Mouse (Mus musculus): ENCODE measurements around the gene Brd7. TPM values are rescaled to one million over a fixed set of nuclear protein-coding genes. Genes with fewer than 3 reads are reported as not detected.

Brd7 gene
- polyA plus RNA-seq, 1 experiment = 151 TPM

GRCm38 (mm10) chr8:88325251-88325650 lies 36.7 kb downstream of the Brd7 start:
- Histone ChIP-seq H3K4me3 (replicated peaks; ENCODE audit: control insufficient read depth, low read depth, low read length) (no peak overlapping the region), H3K4me1 (ENCODE audit: control insufficient read depth, insufficient read depth, low read length) (no peaks in the 10 kb centered on the region), H3K27ac (ENCODE audit: control insufficient read depth, insufficient read depth, low read depth, low read length, poor library complexity) (no peak overlapping the region)
- TF ChIP-seq POLR2A (IDR thresholded peaks at IDR 0.05; ENCODE audit: borderline replicate concordance, control insufficient read depth, low read depth, low read length) (no peak), CTCF (IDR thresholded peaks at IDR 0.05; ENCODE audit: control insufficient read depth, insufficient read depth, low read length) (no peak)
- WGBS = 84% methylated on average over 5 of the region's 5 CpGs

GRCm38 (mm10) chr8:88324760-88325159 lies 37.2 kb downstream of the Brd7 start:
- no peaks in the 10 kb centered on the region for H3K4me1 ChIP-seq (ENCODE audit: control insufficient read depth, insufficient read depth, low read length)
- H3K4me3 ChIP-seq (replicated peaks; ENCODE audit: control insufficient read depth, low read depth, low read length) = no peak overlapping the region
- no peak overlapping the region for H3K27ac ChIP-seq (ENCODE audit: control insufficient read depth, insufficient read depth, low read depth, low read length, poor library complexity)
- 91% methylated on average over 11 of the region's 11 CpGs for WGBS
- no peak for TF ChIP-seq POLR2A (IDR thresholded peaks at IDR 0.05; ENCODE audit: borderline replicate concordance, control insufficient read depth, low read depth, low read length)
- no peak for TF ChIP-seq CTCF (IDR thresholded peaks at IDR 0.05; ENCODE audit: control insufficient read depth, insufficient read depth, low read length)

- Histone ChIP-seq H3K27ac (ENCODE audit: control insufficient read depth, insufficient read depth, low read depth, low read length, poor library complexity) (no peak overlapping the region), H3K4me1 (ENCODE audit: control insufficient read depth, insufficient read depth, low read length) (no peaks in the 10 kb centered on the region), H3K4me3 (replicated peaks; ENCODE audit: control insufficient read depth, low read depth, low read length) (no peak overlapping the region)
- TF ChIP-seq POLR2A (IDR thresholded peaks at IDR 0.05; ENCODE audit: borderline replicate concordance, control insufficient read depth, low read depth, low read length) (no peak), CTCF (IDR thresholded peaks at IDR 0.05; ENCODE audit: control insufficient read depth, insufficient read depth, low read length) (no peak)
- WGBS = 89% methylated on average over 5 of the region's 5 CpGs
These were observed 38.5 kb downstream of the Brd7 start for GRCm38 (mm10) chr8:88323523-88323922.

GRCm38 (mm10) chr8:88321387-88321786 lies 40.6 kb downstream of the Brd7 start:
- 87% methylated on average over 5 of the region's 5 CpGs for WGBS
- H3K4me1 ChIP-seq (ENCODE audit: control insufficient read depth, insufficient read depth, low read length) = no peaks in the 10 kb centered on the region
- TF ChIP-seq POLR2A (IDR thresholded peaks at IDR 0.05; ENCODE audit: borderline replicate concordance, control insufficient read depth, low read depth, low read length) (no peak), CTCF (IDR thresholded peaks at IDR 0.05; ENCODE audit: control insufficient read depth, insufficient read depth, low read length) (no peak)
- H3K4me3 ChIP-seq (replicated peaks; ENCODE audit: control insufficient read depth, low read depth, low read length) = no peak overlapping the region
- no peak overlapping the region for H3K27ac ChIP-seq (ENCODE audit: control insufficient read depth, insufficient read depth, low read depth, low read length, poor library complexity)

GRCm38 (mm10) chr8:88320134-88320533 lies 41.9 kb downstream of the Brd7 start:
- TF ChIP-seq POLR2A (IDR thresholded peaks at IDR 0.05; ENCODE audit: borderline replicate concordance, control insufficient read depth, low read depth, low read length) (no peak), CTCF (IDR thresholded peaks at IDR 0.05; ENCODE audit: control insufficient read depth, insufficient read depth, low read length) (no peak)
- Histone ChIP-seq H3K27ac (ENCODE audit: control insufficient read depth, insufficient read depth, low read depth, low read length, poor library complexity) (no peak overlapping the region), H3K4me3 (replicated peaks; ENCODE audit: control insufficient read depth, low read depth, low read length) (no peak overlapping the region), H3K4me1 (ENCODE audit: control insufficient read depth, insufficient read depth, low read length) (no peaks in the 10 kb centered on the region)
- WGBS = 95% methylated on average over 6 of the region's 6 CpGs

GRCm38 (mm10) chr8:88318151-88318550 lies 43.8 kb downstream of the Brd7 start:
- H3K4me3 ChIP-seq (replicated peaks; ENCODE audit: control insufficient read depth, low read depth, low read length) = no peak overlapping the region
- WGBS = 91% methylated on average over 8 of the region's 8 CpGs
- TF ChIP-seq CTCF (IDR thresholded peaks at IDR 0.05; ENCODE audit: control insufficient read depth, insufficient read depth, low read length) (no peak), POLR2A (IDR thresholded peaks at IDR 0.05; ENCODE audit: borderline replicate concordance, control insufficient read depth, low read depth, low read length) (no peak)
- H3K4me1 ChIP-seq (ENCODE audit: control insufficient read depth, insufficient read depth, low read length) = no peaks in the 10 kb centered on the region
- H3K27ac ChIP-seq (ENCODE audit: control insufficient read depth, insufficient read depth, low read depth, low read length, poor library complexity) = no peak overlapping the region

GRCm38 (mm10) chr8:88317341-88317740 lies 44.7 kb downstream of the Brd7 start:
- 80% methylated on average over 5 of the region's 5 CpGs for WGBS
- Histone ChIP-seq H3K27ac (ENCODE audit: control insufficient read depth, insufficient read depth, low read depth, low read length, poor library complexity) (no peak overlapping the region), H3K4me1 (ENCODE audit: control insufficient read depth, insufficient read depth, low read length) (no peaks in the 10 kb centered on the region), H3K4me3 (replicated peaks; ENCODE audit: control insufficient read depth, low read depth, low read length) (no peak overlapping the region)
- no peak for TF ChIP-seq CTCF (IDR thresholded peaks at IDR 0.05; ENCODE audit: control insufficient read depth, insufficient read depth, low read length)
- no peak for TF ChIP-seq POLR2A (IDR thresholded peaks at IDR 0.05; ENCODE audit: borderline replicate concordance, control insufficient read depth, low read depth, low read length)

- WGBS = 81% methylated on average over 8 of the region's 8 CpGs
- H3K4me3 ChIP-seq (replicated peaks; ENCODE audit: control insufficient read depth, low read depth, low read length) = no peak overlapping the region
- H3K4me1 ChIP-seq (ENCODE audit: control insufficient read depth, insufficient read depth, low read length) = no peaks in the 10 kb centered on the region
- TF ChIP-seq POLR2A (IDR thresholded peaks at IDR 0.05; ENCODE audit: borderline replicate concordance, control insufficient read depth, low read depth, low read length) (no peak), CTCF (IDR thresholded peaks at IDR 0.05; ENCODE audit: control insufficient read depth, insufficient read depth, low read length) (no peak)
- no peak overlapping the region for H3K27ac ChIP-seq (ENCODE audit: control insufficient read depth, insufficient read depth, low read depth, low read length, poor library complexity)
These were observed 45.7 kb downstream of the Brd7 start for GRCm38 (mm10) chr8:88316139-88316931.
